Mouse (Mus musculus): ENCODE measurements around the gene Cers4. TPM values are rescaled to one million over a fixed set of nuclear protein-coding genes. Genes with fewer than 3 reads are reported as not detected.

Cers4 gene
- 34.6 TPM for total RNA-seq (2023)

GRCm38 (mm10) chr8:4492851-4493685, at the start of gene Cers4:
Gene Cers4 (plus strand): TSS chr8:4493026.

Other genes starting within 250 kb of the Cers4 start
- gene Tgfbr3l, start 244.8 kb upstream of the Cers4 start, total RNA-seq (2023) = 36.3 TPM
- gene Snapc2, start 239.9 kb upstream of the Cers4 start, total RNA-seq (2023) = 12.7 TPM
- gene Ctxn1, start 233.8 kb upstream of the Cers4 start, total RNA-seq (2023) = 2.0 TPM
- 98.9 TPM for gene Timm44, start 217.1 kb upstream of the Cers4 start, total RNA-seq (2023)
- gene Ccl25, start 167.8 kb upstream of the Cers4 start, total RNA-seq (2023) = 17.6 TPM
- gene Elavl1, start 167.6 kb upstream of the Cers4 start, total RNA-seq (2023) = 91.2 TPM
- gene Zfp958, start 120.1 kb downstream of the Cers4 start, total RNA-seq (2023) = 8.4 TPM